Mouse (Mus musculus): ENCODE results near the gene Spag9. TPM values are rescaled to one million over a fixed set of nuclear protein-coding genes. Genes with fewer than 3 reads are reported as not detected.

The Spag9 gene
- 100 to 1,000 TPM; 247 to 289 (median 277) TPM for total RNA-seq (2022)

DNA sequence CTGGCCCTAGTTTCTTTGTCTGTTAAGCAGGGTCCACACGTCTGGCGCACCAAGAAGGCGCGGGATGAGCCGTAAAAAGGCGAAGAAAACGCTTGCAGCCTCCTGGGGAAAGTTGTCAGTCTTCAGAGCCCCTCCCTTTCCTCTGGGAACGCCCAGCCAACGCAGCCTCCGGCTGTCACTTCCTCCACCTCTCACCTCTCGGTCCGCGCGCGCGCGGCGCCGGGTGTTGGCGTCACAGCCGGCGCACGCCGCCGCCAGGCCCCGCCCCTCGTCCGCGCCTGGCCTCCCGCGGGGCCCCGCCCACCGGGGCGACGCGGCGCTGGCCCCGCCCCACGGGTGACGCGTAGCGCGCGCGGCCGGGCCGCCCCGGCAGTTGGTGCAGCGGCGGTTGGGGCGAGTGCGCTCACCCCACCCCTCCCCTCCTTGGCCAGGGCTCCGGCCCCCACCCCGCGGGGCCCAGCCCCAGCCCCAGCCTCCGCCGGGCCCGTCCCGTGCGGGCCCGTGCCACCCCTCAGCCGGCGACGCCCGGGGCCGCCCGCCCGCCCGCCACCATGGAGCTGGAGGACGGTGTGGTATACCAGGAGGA, at the start of gene Spag9:
Spag9 (plus strand) TSS at position 372 of the 586 bp plus-strand sequence.
- DNase-seq (ENCODE audit: low spot score in 2 of 2), result peak; percentile 77 to 93

DNA sequence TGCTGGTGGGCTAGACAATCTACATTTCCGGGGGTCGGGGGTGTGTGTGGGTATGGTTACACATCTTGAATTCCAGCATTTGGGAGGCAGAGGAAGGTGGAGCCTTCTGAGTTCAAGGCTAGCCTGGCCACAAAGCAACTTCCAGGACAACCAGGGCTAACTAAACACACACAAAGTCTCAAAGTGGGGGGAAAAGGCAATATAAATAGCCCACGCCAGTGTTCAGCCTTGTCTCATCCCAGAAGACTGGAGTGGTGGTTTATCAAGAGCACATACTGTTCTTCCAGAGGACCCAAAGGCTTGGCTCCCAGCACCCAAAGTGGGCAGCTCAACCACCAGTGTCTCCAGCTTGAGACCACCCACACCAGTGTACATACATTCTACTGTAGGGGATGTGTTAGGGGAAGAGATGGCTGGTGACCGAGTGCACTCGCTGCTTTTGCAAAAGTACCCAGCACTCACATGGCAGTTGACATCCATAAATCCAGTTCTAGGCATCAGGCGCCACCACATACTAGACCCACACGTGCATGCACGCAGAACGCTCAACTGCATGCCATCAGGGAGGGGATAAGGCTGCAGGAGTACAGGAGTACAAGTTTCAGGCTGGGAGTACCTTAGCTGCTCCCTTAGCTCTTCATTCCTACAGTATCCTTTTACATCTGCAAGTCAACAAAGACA, 46.9 kb upstream of the Spag9 start:
- no peak for DNase-seq (ENCODE audit: low spot score in 2 of 2)

DNA sequence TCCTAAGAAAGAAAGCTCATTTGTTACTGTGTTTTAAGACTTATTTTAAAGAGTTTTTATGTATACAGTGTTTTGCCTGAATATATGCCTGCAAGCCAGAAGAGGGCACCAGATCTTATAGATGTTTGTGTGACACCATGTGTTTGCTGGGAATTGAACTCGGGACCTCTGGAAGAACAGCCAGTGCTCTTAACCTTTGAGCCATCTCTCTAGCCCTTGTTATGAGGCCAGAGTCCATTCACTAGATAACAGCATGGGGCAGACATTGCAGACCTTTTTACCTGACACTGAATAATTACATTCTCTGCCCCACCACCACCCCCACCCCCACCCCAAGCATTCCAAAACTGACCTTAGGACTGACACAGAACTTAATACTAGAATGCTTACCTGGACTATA, 45.8 kb upstream of the Spag9 start:
- DNase-seq (ENCODE audit: low spot score in 2 of 2), result no peak

DNA sequence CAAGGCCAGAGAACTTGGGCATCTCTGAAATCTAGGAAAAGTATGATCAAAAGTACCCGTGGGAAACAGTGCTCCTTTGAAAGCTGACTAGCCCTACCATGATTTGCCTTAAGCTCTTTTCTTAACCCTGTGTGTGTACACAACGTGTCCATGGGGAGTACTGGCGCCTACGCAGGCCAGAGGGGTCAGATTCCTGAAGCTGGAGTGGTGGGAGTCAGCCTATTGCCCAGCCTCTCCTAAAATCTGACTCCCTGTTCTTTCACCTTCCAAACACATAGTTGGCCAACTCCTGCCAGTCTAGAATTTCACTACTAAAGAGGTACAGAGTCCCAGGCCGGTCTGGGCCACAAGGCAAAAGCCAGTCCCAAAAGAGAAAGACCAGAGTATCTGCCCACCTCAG, 43.5 kb upstream of the Spag9 start:
- no peak for DNase-seq (ENCODE audit: low spot score in 2 of 2)

DNA sequence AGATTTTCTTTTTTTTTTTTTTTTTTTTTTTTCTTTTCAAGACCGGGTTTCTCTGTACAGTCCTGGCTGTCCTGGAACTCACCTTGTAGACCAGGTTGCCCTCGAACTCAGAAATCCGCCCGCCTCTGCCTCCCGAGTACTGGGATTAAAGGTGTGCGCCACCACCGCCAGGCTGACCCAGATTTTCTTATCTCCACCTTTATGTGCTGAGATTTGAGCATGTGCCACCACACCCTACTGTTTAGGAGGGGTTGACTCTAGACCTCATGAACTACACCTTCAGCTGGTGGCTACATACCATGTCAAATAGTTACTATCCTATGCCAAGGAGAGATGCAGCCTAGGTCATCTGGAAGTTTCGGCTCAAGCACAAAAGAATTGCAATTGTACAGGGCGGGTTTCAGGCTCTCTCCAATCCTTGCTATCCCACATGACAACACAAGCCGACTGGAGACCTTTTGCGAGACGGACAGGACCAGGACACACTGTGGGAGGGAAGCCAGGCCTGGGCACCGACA, 41.1 kb upstream of the Spag9 start:
- no peak for DNase-seq (ENCODE audit: low spot score in 2 of 2)

DNA sequence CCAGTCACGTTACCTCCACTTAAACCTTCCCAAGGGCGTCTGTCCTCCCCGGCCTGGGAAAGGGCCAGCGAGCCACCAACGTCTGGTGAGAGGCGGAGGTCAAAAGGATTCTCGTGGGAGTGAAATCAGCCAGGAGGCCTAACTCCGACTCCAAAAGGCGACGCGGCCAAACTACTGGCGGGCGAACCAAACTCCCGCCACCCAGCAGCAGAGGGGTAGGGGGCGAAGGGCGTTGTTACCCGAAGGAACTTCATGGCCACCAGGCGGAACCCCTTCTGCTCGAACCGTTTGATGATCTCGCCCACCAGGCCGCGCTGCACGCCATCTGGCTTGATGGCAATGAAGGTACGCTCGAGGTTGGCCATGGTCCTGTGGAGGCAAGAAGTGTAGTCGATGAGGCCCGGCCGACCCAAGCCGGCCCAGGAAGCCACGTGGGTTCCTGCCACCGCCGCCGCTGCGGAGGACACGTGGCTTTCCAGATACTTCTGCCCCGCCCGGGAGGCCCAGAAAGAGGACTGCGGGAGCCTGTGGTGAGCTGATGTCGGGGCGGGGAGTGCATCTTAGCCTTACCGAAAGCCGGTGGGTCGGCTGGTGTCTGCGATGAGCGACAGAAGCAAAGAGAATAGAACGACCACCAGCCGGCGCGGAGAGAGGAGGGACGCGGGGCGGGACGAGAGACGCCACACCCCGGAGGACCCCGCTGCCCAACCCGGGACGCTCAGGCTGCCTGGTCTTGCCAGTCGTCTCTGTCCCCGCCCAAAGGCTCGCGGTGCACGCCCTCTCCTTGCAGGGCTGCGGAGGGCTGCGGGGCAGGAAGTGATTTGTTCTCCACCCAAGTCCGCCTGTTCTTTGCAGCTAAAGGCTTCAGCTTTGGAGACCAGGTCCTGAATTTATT, 40.4 kb upstream of the Spag9 start:
- peak; percentile 78 to 81 for DNase-seq (ENCODE audit: low spot score in 2 of 2)

DNA sequence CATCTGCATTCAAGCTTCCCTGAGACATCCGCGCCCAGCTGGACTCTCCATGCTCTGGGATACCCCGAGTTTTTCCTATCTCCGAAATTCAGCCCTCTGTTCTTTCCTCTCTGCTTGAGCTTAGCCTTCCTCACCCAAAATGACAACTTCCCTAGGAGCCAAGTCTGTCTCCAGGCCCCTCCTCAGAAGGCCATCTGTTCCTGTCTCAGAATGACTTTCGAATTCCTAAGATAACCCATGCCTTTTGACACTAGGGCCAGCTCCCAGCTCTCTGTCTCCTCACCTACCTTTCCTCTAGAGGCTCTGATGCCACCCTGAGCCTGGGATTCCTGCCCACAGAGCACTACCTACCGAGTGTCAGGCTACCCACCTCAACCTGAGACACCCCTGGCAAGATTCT, 39.7 kb upstream of the Spag9 start, which contains the start of gene Nme2:
Nme2 (minus strand) TSS at position 101 of the 400 bp plus-strand sequence.
- DNase-seq (ENCODE audit: low spot score in 2 of 2), result no peak

DNA sequence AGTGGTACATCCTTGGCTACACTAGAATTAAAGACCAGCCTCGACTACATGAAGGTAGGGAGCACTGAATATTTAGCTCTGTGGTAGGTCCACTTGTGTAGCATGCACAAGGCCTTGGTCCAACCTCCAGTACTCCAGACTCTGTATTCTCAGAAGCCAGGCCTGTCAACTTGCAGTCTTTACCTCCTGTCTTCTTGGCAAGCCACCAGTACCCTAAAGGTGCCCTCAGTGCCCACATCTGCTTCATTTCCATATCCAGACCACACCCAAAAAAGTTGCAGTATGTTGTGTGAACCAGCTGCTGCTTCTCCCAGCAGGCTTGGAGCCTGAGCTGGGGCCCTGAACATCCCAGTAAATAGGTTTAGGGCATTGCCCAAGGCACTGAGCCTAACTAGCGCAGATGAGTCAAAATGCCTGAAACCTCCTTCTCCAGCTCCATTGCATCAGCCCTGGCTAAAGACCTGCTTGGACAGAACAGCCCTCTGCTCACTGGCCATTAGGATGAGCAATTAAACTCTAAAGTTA, 38.8 kb upstream of the Spag9 start:
- DNase-seq (ENCODE audit: low spot score in 2 of 2), result no peak

DNA sequence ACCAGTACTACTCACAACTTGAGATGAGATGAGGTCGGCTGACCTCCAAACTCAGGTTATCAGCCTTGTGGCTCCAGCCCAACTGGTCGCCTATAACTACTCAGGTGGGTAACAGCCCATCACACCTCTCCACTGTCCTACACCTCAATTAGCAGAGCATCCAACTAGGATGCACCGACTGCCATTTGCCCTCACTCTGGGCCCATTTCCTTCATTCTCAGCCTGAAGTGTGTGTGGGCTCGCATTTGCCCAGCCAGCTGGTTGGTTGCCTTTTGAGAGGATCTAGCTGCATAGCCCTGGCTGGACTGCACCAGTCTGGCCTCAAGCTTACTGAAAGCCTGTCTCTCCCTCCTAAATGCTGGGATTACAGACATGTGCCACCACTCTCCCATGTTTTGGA, 38.1 kb upstream of the Spag9 start:
- DNase-seq (ENCODE audit: low spot score in 2 of 2), result no peak

DNA sequence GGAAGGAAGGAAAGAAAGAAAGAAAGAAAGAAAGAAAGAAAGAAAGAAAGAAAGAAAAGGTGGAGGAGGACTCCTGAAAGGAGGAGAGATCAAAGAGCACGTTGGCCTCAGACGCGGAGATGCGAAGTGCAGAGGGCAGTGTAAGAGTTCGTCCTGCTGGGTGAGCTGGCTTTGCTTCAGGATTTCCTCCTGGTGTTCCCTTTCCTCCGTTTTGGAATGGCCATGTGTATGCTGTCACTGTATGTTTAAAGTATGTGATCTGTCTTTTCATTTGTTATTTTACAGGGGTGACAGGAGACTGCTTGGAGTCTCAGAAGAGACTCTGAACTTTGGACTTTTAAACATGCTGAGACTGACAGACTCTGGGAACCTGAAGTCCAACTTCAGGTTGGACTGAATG, 34.4 kb upstream of the Spag9 start:
- no peak for DNase-seq (ENCODE audit: low spot score in 2 of 2)

DNA sequence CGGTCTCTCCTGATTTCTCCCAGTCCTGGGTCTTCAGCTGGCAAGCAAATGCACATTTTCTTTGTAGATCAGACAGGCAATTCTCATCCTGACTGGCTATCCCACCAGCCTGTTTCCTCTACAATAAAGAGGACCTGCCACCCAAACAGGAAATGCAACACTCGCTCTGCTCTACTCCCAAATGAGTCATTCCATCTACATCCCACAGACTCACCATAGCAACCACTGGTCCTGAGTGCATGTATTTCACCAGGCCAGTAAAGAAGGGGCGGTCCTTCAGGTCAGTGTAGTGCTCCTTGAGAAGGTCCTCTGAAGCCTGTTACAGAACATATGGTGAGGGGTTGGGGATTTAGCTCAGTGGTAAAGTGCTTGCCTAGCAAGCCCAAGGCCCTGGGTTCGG, 32.9 kb upstream of the Spag9 start:
- DNase-seq (ENCODE audit: low spot score in 2 of 2), result no peak

DNA sequence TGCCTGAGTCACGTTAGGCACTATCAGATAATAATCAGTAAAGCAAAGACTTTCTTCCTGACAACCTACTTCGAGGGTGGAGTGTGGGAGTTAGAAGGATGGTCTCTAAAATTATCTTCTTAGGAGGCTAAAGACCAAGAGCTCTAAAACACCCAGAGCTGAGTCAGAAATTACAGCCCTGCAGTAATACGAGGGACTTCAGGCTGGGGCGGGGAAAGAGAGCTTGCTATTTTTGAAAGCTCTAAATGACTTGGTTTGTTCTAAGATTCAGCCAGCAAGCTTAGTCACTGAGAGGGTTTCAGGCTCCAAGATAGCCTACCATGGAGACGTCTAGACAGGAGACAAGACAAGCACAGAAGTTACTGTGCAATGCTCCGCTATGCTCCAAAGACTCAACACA, 30.5 kb upstream of the Spag9 start:
- no peak for DNase-seq (ENCODE audit: low spot score in 2 of 2)

DNA sequence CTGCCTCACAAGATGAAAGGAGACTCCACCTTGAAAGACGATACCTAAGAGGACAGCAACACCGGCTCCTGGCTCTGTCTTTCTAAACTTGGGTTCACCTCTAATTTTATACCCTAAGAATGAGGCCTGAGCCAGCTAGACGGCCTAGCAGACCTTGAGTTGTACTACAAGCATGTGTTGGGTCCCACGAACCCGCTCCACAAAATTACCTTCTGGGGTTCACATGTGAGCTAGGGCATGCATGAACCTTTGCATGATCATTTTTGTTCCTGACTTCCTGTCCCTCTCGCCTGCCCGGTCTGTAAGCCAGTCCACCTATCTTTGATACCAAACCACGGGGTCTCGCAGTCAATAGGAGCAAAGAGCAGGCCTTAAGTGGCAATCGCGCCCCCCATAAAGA, 28.5 kb upstream of the Spag9 start:
- no peak for DNase-seq (ENCODE audit: low spot score in 2 of 2)

DNA sequence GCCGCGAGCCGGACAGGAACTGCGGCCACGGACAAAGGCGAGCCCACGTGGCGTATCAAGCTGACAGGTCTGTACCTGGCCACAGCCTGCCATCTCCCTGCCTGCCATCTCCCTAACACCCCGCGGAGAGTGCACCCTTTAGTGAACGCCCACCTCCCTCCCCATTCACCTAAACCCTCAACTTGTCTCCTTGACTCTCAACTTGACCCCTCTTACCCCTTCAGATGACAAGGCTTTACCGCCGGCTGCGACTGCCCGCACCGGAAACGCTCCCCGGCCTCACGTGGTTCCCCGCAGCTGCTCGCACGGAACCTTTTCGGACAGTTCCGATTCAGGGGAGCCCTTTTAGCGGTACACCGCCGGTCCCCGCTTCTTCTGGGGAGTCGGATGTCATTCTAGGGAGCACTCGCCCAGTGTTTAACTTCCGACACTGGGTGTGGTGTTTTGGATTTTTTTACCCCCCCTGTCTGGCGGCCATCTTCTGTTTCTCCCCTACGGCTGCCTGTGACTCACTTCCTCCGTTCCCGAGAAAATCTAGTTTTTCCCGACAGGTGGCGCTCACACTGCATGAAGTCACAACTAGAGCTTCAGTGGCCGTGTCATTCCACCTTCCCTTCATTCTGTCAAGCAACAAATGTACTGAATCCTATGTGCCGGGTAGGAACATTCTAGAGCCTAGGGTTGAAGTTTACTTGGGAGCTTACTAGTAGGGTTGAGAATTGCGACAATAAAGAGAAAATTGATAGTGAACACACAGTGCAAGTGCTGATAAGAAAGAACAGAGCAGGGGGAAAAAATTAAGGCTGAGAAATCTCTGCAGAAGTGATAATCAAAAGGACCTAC, 27.7 kb upstream of the Spag9 start, which contains the start of the genes Gm20390 and Nme1:
Gm20390 (minus strand) TSS at position 289 of the 843 bp plus-strand sequence.
Nme1 (minus strand) TSS at position 517 of the 843 bp plus-strand sequence.
- DNase-seq (ENCODE audit: low spot score in 2 of 2), result peak; percentile 95 to 97

DNA sequence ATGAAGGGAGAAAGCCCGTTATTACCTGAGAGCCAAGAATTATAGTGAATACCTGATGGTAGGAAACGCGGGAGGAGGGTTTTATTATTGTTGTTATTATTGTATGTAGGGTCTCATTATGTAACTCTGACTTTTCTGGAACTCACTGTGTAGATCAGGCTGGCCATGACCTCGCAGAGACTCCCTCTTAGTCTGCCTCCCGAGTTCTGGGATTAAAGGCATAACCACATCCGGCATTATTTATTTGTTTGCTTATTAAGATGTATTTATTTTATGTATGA, 27.1 kb upstream of the Spag9 start:
- no peak for DNase-seq (ENCODE audit: low spot score in 2 of 2)

DNA sequence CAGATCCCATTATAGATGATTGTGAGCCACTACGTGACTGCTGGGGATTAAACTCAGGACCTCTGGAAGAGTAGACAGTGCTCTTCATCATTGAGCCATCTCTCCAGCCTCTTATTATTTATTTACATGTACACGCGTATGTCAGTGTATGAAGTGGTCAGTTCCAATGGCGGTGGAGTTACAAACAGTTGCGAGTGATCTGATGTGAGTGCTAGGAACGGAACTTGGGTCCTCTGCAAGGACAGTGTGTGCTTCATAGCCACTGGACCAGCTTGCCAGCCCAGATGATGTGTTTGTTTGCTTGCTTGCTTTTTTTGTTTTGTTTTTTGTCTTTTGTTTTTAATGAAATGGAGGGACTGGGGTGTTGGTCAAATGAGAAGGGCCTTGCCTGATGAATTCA, 26.7 kb upstream of the Spag9 start:
- no peak for DNase-seq (ENCODE audit: low spot score in 2 of 2)

DNA sequence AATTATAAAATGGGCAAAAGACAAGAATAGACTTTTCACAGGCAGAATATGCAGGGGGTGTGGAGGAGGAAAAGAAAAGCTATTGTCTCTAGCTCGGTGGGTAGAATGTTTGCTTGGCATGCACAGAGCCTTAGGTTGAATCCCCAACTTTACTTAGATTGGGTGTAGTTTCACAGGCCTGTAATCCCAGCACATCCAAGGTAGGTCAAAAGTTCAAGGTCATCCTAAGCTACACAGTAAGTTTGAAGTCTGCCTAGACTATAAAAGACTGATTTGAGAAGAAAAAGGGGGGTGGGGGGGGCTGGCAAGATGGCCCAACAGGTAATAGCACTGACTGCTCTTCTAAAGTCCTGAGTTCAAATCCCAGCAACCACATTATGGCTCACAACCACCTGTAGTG, 26.1 kb upstream of the Spag9 start:
- DNase-seq (ENCODE audit: low spot score in 2 of 2), result no peak

DNA sequence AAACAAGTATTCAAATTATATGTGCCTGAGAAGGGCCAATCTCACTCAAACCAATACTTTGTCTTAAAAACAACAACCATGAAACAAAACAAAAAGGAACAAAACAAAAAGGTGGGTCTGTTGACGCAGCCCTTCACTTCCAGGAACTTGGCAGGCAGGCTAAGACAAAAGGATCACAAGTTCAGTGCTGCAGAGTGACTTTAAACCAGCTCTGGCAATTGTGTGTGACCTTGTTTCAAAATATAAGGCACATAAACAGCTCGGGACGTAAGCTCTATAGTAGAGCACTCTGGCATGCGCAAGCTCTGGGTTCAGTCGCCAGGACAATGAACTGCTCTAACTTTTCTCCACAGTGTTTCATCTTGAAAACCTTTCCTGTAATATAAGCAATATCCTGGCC, 22.9 kb upstream of the Spag9 start:
- no peak for DNase-seq (ENCODE audit: low spot score in 2 of 2)

DNA sequence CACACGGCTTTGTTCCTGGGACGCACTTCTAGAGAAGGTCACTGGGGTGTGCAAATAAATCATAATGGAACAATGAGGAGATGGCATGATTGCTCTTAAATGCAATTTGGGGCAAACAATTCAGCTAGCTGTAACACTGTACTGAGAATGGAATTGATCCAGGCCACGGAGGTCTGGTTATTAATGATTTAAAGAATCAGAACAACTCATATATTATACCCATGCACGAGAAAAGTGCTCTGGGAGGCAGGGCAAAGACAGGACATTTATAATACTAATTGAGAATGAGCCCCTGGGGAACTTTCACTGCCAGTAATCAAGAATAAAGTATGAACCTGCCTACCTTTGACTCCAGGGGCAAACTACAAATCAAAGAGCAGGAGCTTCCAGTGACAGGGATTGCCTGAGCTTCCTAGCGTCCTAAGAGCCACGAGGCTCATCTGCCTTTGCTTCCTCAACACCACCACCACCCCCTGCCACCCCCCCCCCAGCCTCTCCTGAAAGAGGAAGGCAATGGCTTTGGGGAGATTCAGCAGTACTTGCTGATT, 16.3 kb upstream of the Spag9 start:
- no peak for DNase-seq (ENCODE audit: low spot score in 2 of 2)

DNA sequence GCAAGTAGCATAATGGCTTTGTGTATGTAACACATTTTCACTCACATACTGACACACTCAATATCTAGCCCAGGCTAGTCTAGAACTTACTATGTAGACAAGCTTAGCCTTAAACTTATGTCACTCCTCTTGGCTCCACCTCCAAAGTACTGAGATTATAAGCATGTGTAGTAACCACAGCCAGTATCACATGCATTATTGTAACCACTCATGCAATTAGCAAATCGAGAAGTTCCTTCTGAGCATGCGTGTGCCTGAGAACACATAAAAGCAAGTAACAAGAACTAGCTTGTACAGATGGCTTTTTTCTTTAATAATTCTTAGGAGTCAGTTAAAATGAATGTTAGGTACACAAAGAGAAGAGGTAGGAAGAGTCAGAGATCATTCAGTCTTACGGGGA, 11.3 kb upstream of the Spag9 start:
- DNase-seq (ENCODE audit: low spot score in 2 of 2), result no peak

DNA sequence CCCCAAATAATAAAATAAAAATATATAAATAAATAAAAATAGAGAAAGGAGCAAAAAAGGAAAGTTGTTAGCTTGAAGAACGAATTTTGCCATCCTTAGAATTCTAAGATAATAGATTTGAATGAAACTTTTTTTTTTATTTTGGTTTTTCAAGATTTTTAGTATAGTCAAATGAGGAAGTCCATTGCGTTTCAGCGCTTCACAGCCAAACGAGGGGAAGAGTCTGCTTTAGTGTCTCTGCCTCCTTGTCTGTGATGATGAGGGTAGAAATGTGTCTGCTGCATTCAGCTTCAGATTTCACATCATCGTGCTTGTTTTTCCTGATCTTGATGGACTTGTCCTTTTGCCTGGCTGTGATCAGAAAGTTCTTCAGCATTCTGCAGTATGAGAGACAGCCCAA, 10.6 kb upstream of the Spag9 start:
- no peak for DNase-seq (ENCODE audit: low spot score in 2 of 2)
